Mouse (Mus musculus): ENCODE results near the gene Camk2n2. TPM values are rescaled to one million over a fixed set of nuclear protein-coding genes. Genes with fewer than 3 reads are reported as not detected.

Gene Camk2n2
- polyA plus RNA-seq, 1 experiment from 2014 or later: 1.2 TPM

- Histone ChIP-seq H3K27ac (no peak within 1 kb of the TSS), H3K4me3 (replicated peaks) (peak within 1 kb of the TSS; percentile 65), H3K4me2 (peak within 1 kb of the TSS; percentile 93), H3K9ac (replicated peaks) (peak within 1 kb of the TSS; percentile 77), H3K4me1 (replicated peaks) (peaks cover 16% of the 10 kb centered on the region; the same call in 1 of the 2 replicates), H3K9me3 (no peaks in the 10 kb centered on the region), H3K27me3 (peaks cover 33% of the 10 kb centered on the region), H3K36me3 (no peaks in the 10 kb centered on the region)
- ATAC-seq (ENCODE audit: insufficient number of reproducible peaks, insufficient read depth, low FRiP score, low TSS enrichment, low read depth): 0 out of 2 replicates have a peak, but pooled peaks have one; percentile 47
- WGBS: 7% methylated on average over 52 of the region's 54 CpGs
Measured at GRCm38 (mm10) chr16:20629731-20630634, 8.9 kb upstream of the Camk2n2 start, which contains the start of gene Ece2. TSS of gene Ece2 (plus strand) at chr16:20629828.

- Histone ChIP-seq H3K27me3 (peaks cover 33% of the 10 kb centered on the region), H3K27ac (no peak overlapping the region)
Measured at GRCm38 (mm10) chr16:20628871-20629391, 7.8 kb upstream of the Camk2n2 start.

GRCm38 (mm10) chr16:20623211-20623610 is 2.1 kb upstream of the Camk2n2 start:
- Histone ChIP-seq H3K9ac (replicated peaks) (no peak overlapping the region), H3K4me1 (replicated peaks) (peaks cover 29% of the 10 kb centered on the region), H3K4me3 (replicated peaks) (no peak overlapping the region), H3K4me2 (no peak overlapping the region), H3K36me3 (peaks cover 5% of the 10 kb centered on the region; the same call in 1 of the 2 replicates), H3K27me3 (peaks cover 50% of the 10 kb centered on the region), H3K27ac (no peak overlapping the region), H3K9me3 (no peaks in the 10 kb centered on the region)
- no peak for ATAC-seq (ENCODE audit: insufficient number of reproducible peaks, insufficient read depth, low FRiP score, low TSS enrichment, low read depth)
- 67% methylated on average over 2 of the region's 2 CpGs for WGBS

More at GRCm38 (mm10) chr16:20628871-20629391, 7.8 kb upstream of the Camk2n2 start:
- Histone ChIP-seq H3K9me3 (no peaks in the 10 kb centered on the region), H3K36me3 (no peaks in the 10 kb centered on the region), H3K4me2 (peak overlapping the region; percentile 93), H3K4me3 (replicated peaks) (0 out of 2 replicates have a peak overlapping the region, but pooled peaks have one; percentile 65), H3K4me1 (replicated peaks) (peaks cover 16% of the 10 kb centered on the region; the same call in 1 of the 2 replicates), H3K9ac (replicated peaks) (no peak overlapping the region)
- WGBS: 44% methylated on average over 11 of the region's 11 CpGs
- ATAC-seq (ENCODE audit: insufficient number of reproducible peaks, insufficient read depth, low FRiP score, low TSS enrichment, low read depth): no peak

- ATAC-seq (ENCODE audit: insufficient number of reproducible peaks, insufficient read depth, low FRiP score, low TSS enrichment, low read depth): peak; percentile 44
- Histone ChIP-seq H3K27me3 (peaks cover 49% of the 10 kb centered on the region), H3K4me1 (replicated peaks) (peaks cover 29% of the 10 kb centered on the region), H3K4me3 (replicated peaks) (peak overlapping the region; percentile 76), H3K36me3 (peaks cover 7% of the 10 kb centered on the region; the same call in 1 of the 2 replicates), H3K27ac (peak overlapping the region; percentile 45; the same call in 1 of the 2 replicates), H3K9me3 (no peaks in the 10 kb centered on the region), H3K4me2 (peak overlapping the region; percentile 98), H3K9ac (replicated peaks) (peak overlapping the region; percentile 63)
- WGBS: under 1% methylated on average over 36 of the region's 37 CpGs
Measured at GRCm38 (mm10) chr16:20621991-20622685, 1.1 kb upstream of the Camk2n2 start.

GRCm38 (mm10) chr16:20620751-20621190 is 316 bp downstream of the Camk2n2 start:
- WGBS: under 1% methylated on average over 32 of the region's 32 CpGs
- Histone ChIP-seq H3K9ac (replicated peaks) (peak overlapping the region; percentile 63), H3K4me1 (replicated peaks) (peaks cover 29% of the 10 kb centered on the region), H3K27me3 (peaks cover 42% of the 10 kb centered on the region), H3K4me2 (peak overlapping the region; percentile 98), H3K36me3 (peaks cover 7% of the 10 kb centered on the region; the same call in 1 of the 2 replicates), H3K27ac (no peak overlapping the region), H3K9me3 (no peaks in the 10 kb centered on the region), H3K4me3 (replicated peaks) (peak overlapping the region; percentile 76)
- ATAC-seq (ENCODE audit: insufficient number of reproducible peaks, insufficient read depth, low FRiP score, low TSS enrichment, low read depth): no peak; the same call in 1 of the 2 replicates

GRCm38 (mm10) chr16:20620399-20620735 is 720 bp downstream of the Camk2n2 start:
- under 1% methylated on average over 9 of the region's 9 CpGs for WGBS
- Histone ChIP-seq H3K27me3 (peaks cover 42% of the 10 kb centered on the region), H3K9ac (replicated peaks) (no peak overlapping the region), H3K4me2 (peak overlapping the region; percentile 98), H3K4me1 (replicated peaks) (peaks cover 29% of the 10 kb centered on the region), H3K9me3 (no peaks in the 10 kb centered on the region), H3K27ac (no peak overlapping the region), H3K4me3 (replicated peaks) (peak overlapping the region; percentile 76), H3K36me3 (peaks cover 7% of the 10 kb centered on the region; the same call in 1 of the 2 replicates)
- ATAC-seq (ENCODE audit: insufficient number of reproducible peaks, insufficient read depth, low FRiP score, low TSS enrichment, low read depth): no peak

GRCm38 (mm10) chr16:20619541-20620398 is 1.3 kb downstream of the Camk2n2 start:
- WGBS: 2% methylated on average over 69 of the region's 83 CpGs

GRCm38 (mm10) chr16:20611357-20612227 is 9.5 kb downstream of the Camk2n2 start, which contains the start of the genes Eef1akmt4, Gm49333 and Alg3:
TSS of gene Eef1akmt4 (plus strand) at chr16:20611593.
TSS of gene Gm49333 (plus strand) at chr16:20611610.
TSS of gene Alg3 (minus strand) at chr16:20611735.
- Histone ChIP-seq H3K4me1 (replicated peaks) (peaks cover 18% of the 10 kb centered on the region), H3K9me3 (no peaks in the 10 kb centered on the region), H3K36me3 (peaks cover 16% of the 10 kb centered on the region), H3K4me2 (peak within 1 kb of the TSS; percentile 80), H3K4me3 (replicated peaks) (peak within 1 kb of the TSS; percentile 88), H3K9ac (replicated peaks) (peak within 1 kb of the TSS; percentile 79), H3K27me3 (no peaks in the 10 kb centered on the region), H3K27ac (peak within 1 kb of the TSS; percentile 78)
- peak; percentile 94 for ATAC-seq (ENCODE audit: insufficient number of reproducible peaks, insufficient read depth, low FRiP score, low TSS enrichment, low read depth)
- WGBS: 3% methylated on average over 41 of the region's 41 CpGs

More at GRCm38 (mm10) chr16:20619541-20620398, 1.3 kb downstream of the Camk2n2 start:
- H3K4me2 ChIP-seq: peak overlapping the region; percentile 98
- peaks cover 29% of the 10 kb centered on the region for H3K4me1 ChIP-seq (replicated peaks)
- peaks cover 7% of the 10 kb centered on the region; the same call in 1 of the 2 replicates for H3K36me3 ChIP-seq
- peaks cover 42% of the 10 kb centered on the region for H3K27me3 ChIP-seq
- no peaks in the 10 kb centered on the region for H3K9me3 ChIP-seq
- no peak overlapping the region; the same call in 1 of the 2 replicates for H3K9ac ChIP-seq (replicated peaks)
- no peak overlapping the region for H3K27ac ChIP-seq
- ATAC-seq (ENCODE audit: insufficient number of reproducible peaks, insufficient read depth, low FRiP score, low TSS enrichment, low read depth): peak; percentile 39; the same call in 1 of the 2 replicates
- H3K4me3 ChIP-seq (replicated peaks): peak overlapping the region; percentile 76

GRCm38 (mm10) chr16:20610501-20611356 is 10.4 kb downstream of the Camk2n2 start:
- peak overlapping the region; percentile 80 for H3K4me2 ChIP-seq
- WGBS: under 1% methylated on average over 28 of the region's 28 CpGs
- H3K27me3 ChIP-seq: no peaks in the 10 kb centered on the region
- H3K4me1 ChIP-seq (replicated peaks): peaks cover 18% of the 10 kb centered on the region
- peak overlapping the region; percentile 79 for H3K9ac ChIP-seq (replicated peaks)
- peak overlapping the region; percentile 88 for H3K4me3 ChIP-seq (replicated peaks)
- peak overlapping the region; percentile 78 for H3K27ac ChIP-seq
- peaks cover 25% of the 10 kb centered on the region for H3K36me3 ChIP-seq
- peak; percentile 41 for ATAC-seq (ENCODE audit: insufficient number of reproducible peaks, insufficient read depth, low FRiP score, low TSS enrichment, low read depth)
- H3K9me3 ChIP-seq: no peaks in the 10 kb centered on the region

Measured in limb, embryonic 12.5 days (tissue).